14 mouse cellular contexts compared by ENCODE assay signal in genomic region chr17:5529552-5529951, GRCm38 (mm10). TPM values are rescaled to one million over a fixed set of nuclear protein-coding genes. Genes with fewer than 3 reads are reported as not detected.
DNase-seq lines count a peak whose midpoint lies in the region.
"Had no signal": no experiment of that assay in that cellular context is flagged by ENCODE, and none has a peak within 500 bp of the region (broad histone marks: within the 10 kb centered on the region; RNA-seq: fewer than 3 reads in every experiment).

No protein-coding gene starts in this region.

- no peaks in the 10 kb centered on the region for H3K27me3 ChIP-seq in embryonic facial prominence, embryonic 10.5 days (replicated peaks; ENCODE audit: low read depth, poor library complexity, severe bottlenecking)
- H3K27me3 ChIP-seq: heart, embryonic 15.5 days had no signal

- 88% methylated on average over 6 of the region's 6 CpGs for WGBS in embryonic facial prominence, embryonic 10.5 days

- H3K4me3 ChIP-seq in embryonic facial prominence, embryonic 10.5 days = no peak overlapping the region
- H3K4me3 ChIP-seq: heart, embryonic 15.5 days had no signal

- DNase-seq in frontal cortex, adult 2 months (ENCODE audit: extremely low spot score in 1 of 2, low spot score in 1 of 2) = peak; percentile 61 to 81
- no peak for DNase-seq in frontal cortex, postnatal 14 days (ENCODE audit: low spot score in 2 of 2)
- peak; percentile 91 for DNase-seq in brain, adult 2 months (ENCODE audit: low read depth, low spot score)
- peak; percentile 37 to 61 for DNase-seq in layer of hippocampus, postnatal 36 days
- peak; percentile 75 to 81 for DNase-seq in right cerebral cortex, adult 2 months (ENCODE audit: low spot score in 2 of 2)
- no peak for DNase-seq in embryonic facial prominence, embryonic 10.5 days (ENCODE audit: low spot score)
- no peak for DNase-seq in cerebellum, adult 9-10 months
- DNase-seq in gastrocnemius, adult 8-10 months (ENCODE audit: low spot score in 2 of 2) = no peak
- DNase-seq: adrenal gland, postnatal 10 days; cerebellum, adult 11 months; cerebellum, postnatal 14 days; thymus, adult 2 months had no signal

- H3K9me3 ChIP-seq in embryonic facial prominence, embryonic 10.5 days = no peaks in the 10 kb centered on the region
- H3K9me3 ChIP-seq: G1E; heart, embryonic 15.5 days had no signal

- H3K27ac ChIP-seq in embryonic facial prominence, embryonic 10.5 days (replicated peaks) = no peak overlapping the region
- H3K27ac ChIP-seq: heart, embryonic 15.5 days had no signal

- H3K4me1 ChIP-seq in embryonic facial prominence, embryonic 10.5 days = no peaks in the 10 kb centered on the region
- H3K4me1 ChIP-seq: heart, embryonic 15.5 days had no signal

- no peaks in the 10 kb centered on the region for H3K36me3 ChIP-seq in embryonic facial prominence, embryonic 10.5 days (replicated peaks)
- H3K36me3 ChIP-seq: heart, embryonic 15.5 days had no signal

RNA-seq across cellular contexts. Expression of gene Zdhhc14, which starts 37.2 kb away (rescaled TPM):
- polyA plus RNA-seq in frontal cortex, adult 2 months (2012; rRNA removed) = 13.1 and 19.0 TPM in 2 replicates
- 10 to 100 TPM; 48.7 to 51.8 TPM for total RNA-seq in layer of hippocampus, postnatal 36 days (2021)
- 1.2 TPM in 2 replicates for polyA plus RNA-seq in embryonic facial prominence, embryonic 10.5 days (2016; fragmentation: Nextera tagmentation; extraction: Ambion mirVana)
- 1 to 10 TPM; 3.2 to 4.5 (median 3.7) TPM for total RNA-seq in gastrocnemius, adult 8-10 months (2022)

Comparison
In these comparisons a context has a peak if more than half of its experiments do, and no peak if none do; other contexts are left out.
1. DNase-seq: peak in frontal cortex, adult 2 months (2 of 2), brain, adult 2 months (single experiment), layer of hippocampus, postnatal 36 days (2 of 2) and right cerebral cortex, adult 2 months (2 of 2); none in frontal cortex, postnatal 14 days (0 of 2), embryonic facial prominence, embryonic 10.5 days (single experiment), cerebellum, adult 9-10 months (single experiment) and gastrocnemius, adult 8-10 months (0 of 2).
2. RNA of gene Zdhhc14, which starts 37.2 kb away (total RNA-seq): 48.7 to 51.8 TPM in layer of hippocampus, postnatal 36 days; 3.2 to 4.5 TPM in gastrocnemius, adult 8-10 months; every median in the first group is over 4 times any median in the second.